Mouse (Mus musculus) thymus, adult 18-20 months (tissue): ENCODE measurements around the gene Rhou.
A peak's percentile ranks its signal among the peaks of the same experiment; 100 is the strongest.
"Not testable (repeated sequence)": the region's sequence is repeated elsewhere in the genome, so short reads cannot be mapped to it uniquely, and the experiment has no call there.

Source experiments
- DNase-seq, 2 experiments: peaks; one replicate each; pipeline ENCODE4 v3.0.0; 2022; ENCODE audit warnings: mixed read lengths in 2 of 2

The Rhou gene

GRCm38 (mm10) chr8:123653308-123653993 lies at the start of gene Rhou:
TSS of gene Rhou (plus strand) at chr8:123653929.
- DNase-seq, result peak; percentile 29 to 51

- not testable (repeated sequence) for DNase-seq
Measured at GRCm38 (mm10) chr8:123612652-123613051, 41.1 kb upstream of the Rhou start.

- not testable (repeated sequence) for DNase-seq
Measured at GRCm38 (mm10) chr8:123623523-123623922, 30.2 kb upstream of the Rhou start.

GRCm38 (mm10) chr8:123624274-123624673 lies 29.5 kb upstream of the Rhou start:
- DNase-seq, result no peak

GRCm38 (mm10) chr8:123624702-123625101 lies 29.0 kb upstream of the Rhou start:
- DNase-seq, result no peak

GRCm38 (mm10) chr8:123625717-123626116 lies 28.0 kb upstream of the Rhou start:
- no peak for DNase-seq

GRCm38 (mm10) chr8:123627410-123628147 lies 26.1 kb upstream of the Rhou start:
- no peak for DNase-seq

GRCm38 (mm10) chr8:123628253-123628967 lies 25.3 kb upstream of the Rhou start:
- DNase-seq, result peak in 1 of 2 experiments; percentile 14

- DNase-seq, result no peak
Measured at GRCm38 (mm10) chr8:123628968-123629755, 24.6 kb upstream of the Rhou start.

GRCm38 (mm10) chr8:123630058-123630457 lies 23.7 kb upstream of the Rhou start:
- no peak for DNase-seq

GRCm38 (mm10) chr8:123630841-123631251 lies 22.9 kb upstream of the Rhou start:
- no peak for DNase-seq

- not testable (repeated sequence) for DNase-seq
Measured at GRCm38 (mm10) chr8:123631746-123632145, 22.0 kb upstream of the Rhou start.

- DNase-seq, result no peak
Measured at GRCm38 (mm10) chr8:123632257-123632656, 21.5 kb upstream of the Rhou start.

GRCm38 (mm10) chr8:123633801-123634200 lies 19.9 kb upstream of the Rhou start:
- no peak for DNase-seq

- no peak for DNase-seq
Measured at GRCm38 (mm10) chr8:123634395-123635131, 19.2 kb upstream of the Rhou start.

- no peak for DNase-seq
Measured at GRCm38 (mm10) chr8:123635671-123636070, 18.1 kb upstream of the Rhou start.

- DNase-seq, result no peak
Measured at GRCm38 (mm10) chr8:123643330-123644051, 10.2 kb upstream of the Rhou start.

GRCm38 (mm10) chr8:123645229-123645628 lies 8.5 kb upstream of the Rhou start:
- no peak for DNase-seq

GRCm38 (mm10) chr8:123648245-123649170 lies 5.2 kb upstream of the Rhou start:
- no peak for DNase-seq

- DNase-seq, result no peak
Measured at GRCm38 (mm10) chr8:123649483-123649882, 4.2 kb upstream of the Rhou start.
